Mouse (Mus musculus) liver, adult 2 months (tissue): ENCODE measurements around the gene Tmem50b.

Experiments
- CTCF ChIP-seq: fragments of 200-500 bp; IDR thresholded peaks from 2 replicates; pipeline ENCODE4 v1.5.1; 2011; ENCODE audit warnings: low read depth, low read length, control low read depth
- POLR2A ChIP-seq: fragments of 200-500 bp; IDR thresholded peaks from 2 replicates; pipeline ENCODE4 v1.6.1; 2011; ENCODE audit warnings: low read length, control low read depth; ENCODE audit not compliant: insufficient read depth; ENCODE audit errors: extremely low read depth

GRCm38 (mm10) chr16:91526274-91526673 lies 71.3 kb downstream of the Tmem50b start:
- TF ChIP-seq POLR2A (no peak), CTCF (no peak)
